Mouse (Mus musculus) thymus, postnatal 25 days (tissue): ENCODE measurements around the gene Cenpu.

Experiments used
- DNase-seq: peaks from one replicate; pipeline ENCODE4 v3.0.0; 2022

Gene Cenpu

DNA sequence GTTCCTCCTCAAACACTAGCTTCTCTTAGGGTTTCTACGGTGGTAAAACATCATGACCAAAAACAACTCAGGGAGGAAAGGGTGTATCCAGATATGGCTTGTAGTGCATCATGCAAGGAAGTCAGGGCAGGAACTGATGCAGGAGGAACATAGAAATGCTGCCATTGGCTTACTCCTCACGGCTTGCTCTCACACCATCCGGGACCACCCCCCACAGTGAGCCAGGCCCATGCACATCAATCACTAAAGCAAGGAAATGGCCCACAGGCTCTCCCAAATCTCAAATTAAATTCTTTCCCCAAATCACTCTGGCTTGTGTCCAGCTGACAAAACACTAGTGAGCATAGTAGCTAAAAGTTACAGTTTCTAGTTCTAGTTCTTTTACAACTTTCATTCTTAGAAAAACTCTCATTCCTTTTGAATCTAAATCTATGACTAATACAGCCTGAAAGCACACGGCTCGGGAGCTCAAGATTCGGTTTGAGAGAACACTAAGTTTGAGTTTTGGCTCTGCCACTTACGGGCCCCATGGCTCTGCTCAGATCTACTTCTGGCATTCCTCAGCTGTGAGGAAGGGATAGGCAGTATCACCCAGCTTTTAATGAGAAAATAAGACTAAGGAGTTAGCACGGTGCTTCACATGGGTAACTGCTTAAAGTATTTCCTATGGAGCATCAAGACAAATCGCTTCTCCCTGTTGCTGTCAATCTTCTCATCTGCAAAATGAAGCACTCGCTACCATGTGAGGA, 49.3 kb downstream of the Cenpu start:
- DNase-seq: no peak

DNA sequence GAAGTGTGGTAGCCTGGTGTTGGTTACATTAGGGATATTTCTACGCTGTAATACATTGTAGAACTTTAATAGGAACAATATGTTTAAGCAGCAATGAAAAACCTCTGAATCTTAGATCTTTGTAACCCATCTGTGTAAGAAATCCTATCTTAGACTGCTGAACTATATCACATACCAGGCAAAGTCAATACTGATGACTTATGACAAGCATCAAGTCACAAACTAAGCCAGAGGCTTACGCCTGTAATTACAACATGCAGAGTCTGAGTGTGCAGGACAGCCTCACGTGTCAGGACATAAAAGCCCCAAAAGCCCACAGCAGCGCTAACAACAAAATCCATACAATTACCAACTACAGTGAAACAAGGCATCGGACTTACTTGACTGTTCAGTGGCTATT, 51.8 kb downstream of the Cenpu start:
- DNase-seq: no peak

DNA sequence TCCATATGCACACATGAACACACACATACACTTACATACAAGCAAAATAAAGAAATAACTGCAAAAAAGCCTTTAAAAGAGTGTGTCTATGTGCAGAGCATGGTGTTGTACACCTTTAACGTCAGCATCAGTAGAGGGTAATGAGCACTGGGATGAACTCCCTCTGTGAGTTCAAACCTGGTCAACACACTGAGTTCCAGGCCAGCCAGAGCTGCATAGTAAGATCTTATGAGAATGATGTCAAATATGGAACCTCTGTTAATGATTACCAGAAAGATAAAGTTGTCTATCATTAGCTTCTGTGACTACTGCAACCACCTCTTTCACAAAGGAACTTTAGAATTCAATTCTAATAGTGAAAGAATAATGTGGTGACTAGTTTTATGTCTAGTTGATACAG, 55.1 kb downstream of the Cenpu start:
- DNase-seq: no peak

DNA sequence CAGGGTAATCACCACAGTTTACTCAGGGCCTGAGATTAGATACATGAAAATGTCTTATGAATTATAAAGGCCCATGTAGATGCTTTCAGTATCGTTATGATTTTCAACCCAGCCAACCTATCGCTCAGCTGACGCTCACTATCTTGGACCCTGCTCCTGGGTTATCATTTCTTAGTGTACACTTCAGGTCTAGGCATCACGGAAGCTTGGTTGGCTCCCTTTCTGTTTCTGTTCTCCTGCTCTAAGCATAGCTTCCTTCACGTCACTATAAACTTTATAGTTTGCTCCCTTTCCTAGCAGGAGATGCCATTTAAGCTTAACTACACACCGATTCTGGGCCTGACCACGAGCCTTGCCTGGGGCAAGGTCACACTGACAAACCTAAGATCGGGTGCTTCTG, 59.7 kb downstream of the Cenpu start:
- DNase-seq: no peak

DNA sequence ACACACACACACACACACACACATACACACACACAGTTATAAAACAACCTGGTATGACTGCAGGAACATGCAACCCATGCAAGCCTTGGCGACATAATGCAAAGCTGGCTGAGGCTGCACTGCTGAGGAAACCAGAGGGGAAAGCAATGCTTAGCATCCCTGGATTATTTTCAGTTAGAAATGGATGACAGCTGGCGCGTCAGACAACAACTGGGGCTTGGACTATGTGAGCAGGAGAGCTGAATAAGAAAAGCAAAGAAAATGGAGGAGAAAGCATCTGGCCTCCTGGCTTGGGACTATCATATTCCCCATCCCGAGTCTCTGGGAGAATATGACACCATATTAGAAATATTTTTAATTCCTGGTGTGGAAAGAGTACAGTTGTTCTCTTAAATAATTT, 61.1 kb downstream of the Cenpu start:
- no peak for DNase-seq

DNA sequence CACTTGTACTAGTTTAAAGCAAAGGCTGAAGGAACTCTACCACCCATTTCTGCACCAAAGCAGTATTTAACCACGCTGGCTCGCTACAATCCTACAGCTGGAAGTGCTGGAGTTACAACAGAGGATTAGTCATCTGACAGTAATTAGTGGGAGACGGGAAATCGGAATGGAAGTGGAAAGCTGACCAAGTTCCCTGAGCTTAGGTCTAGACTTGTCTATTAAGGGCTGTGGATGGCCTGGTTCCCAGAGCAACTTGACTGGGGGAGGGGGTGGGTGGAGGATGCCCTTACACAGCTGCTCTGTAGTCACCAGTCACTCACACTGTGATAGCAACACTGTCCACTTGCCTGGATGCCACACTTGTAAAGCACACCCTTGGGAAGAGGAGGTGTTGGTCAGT, 61.5 kb downstream of the Cenpu start:
- DNase-seq: no peak

DNA sequence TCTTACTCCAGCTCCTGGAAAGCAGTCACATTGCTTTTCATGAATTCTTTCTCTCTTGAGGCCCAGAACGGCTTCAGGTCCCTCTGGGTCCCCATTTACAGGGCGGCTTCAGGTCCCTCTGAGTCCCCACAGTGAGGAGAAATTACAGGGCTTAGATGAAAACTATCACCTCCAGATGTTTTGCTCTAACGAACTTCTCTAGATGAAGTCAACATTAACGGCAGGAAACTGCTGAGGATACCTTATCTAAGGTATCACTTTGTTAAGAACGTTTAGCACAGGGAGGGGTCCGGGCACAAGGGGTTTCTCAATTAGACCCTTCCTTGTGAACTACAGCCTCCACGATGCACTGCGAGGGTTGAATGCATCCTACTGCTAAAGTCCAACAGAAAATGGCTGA, 64.1 kb downstream of the Cenpu start:
- no peak for DNase-seq

DNA sequence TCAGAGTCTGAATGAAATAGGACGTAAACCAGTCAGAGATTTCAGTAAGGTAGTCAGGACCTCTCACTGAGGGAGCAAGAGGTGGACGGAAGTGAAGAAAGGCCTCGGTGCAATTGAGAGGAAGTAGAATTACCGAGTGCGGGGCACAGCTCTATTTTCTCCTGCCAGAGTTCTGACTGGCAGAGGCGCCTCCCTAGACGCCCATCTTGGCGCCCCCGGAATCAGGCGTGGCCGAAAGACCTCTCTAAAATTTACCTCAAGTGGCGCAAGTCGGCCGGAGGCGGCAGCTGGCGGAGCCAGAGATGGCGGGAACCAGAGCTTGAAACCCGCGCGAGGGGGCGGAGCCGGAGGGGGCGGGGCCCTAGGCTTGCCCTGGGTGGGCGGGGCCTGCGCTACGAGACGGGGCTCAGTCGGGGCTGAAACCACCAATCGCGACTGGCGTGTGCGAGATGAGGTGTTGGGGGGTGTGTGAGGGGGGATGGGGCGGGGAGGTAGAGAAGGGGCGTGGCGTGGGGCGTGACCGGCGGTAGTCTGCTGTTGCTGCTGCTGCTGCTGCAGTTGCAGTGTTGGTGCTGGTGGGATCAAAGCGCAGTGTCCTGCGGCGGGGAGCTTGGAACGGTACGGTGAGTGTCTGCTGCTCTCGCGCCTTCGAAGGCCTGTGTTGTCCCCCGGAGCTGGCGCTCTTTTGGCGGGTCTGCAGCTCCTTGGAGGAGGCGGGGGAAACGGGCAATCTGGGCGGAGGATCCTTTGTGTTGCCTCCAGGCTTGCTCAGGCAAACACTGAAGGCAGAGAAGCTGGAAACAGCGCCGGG, 65.3 kb downstream of the Cenpu start, which contains the start of the genes Primpol and Casp3:
Primpol (minus strand) TSS at position 334 of the 811 bp plus-strand sequence.
Casp3 (plus strand) TSS at position 413 of the 811 bp plus-strand sequence.
- peak; percentile 96 for DNase-seq

DNA sequence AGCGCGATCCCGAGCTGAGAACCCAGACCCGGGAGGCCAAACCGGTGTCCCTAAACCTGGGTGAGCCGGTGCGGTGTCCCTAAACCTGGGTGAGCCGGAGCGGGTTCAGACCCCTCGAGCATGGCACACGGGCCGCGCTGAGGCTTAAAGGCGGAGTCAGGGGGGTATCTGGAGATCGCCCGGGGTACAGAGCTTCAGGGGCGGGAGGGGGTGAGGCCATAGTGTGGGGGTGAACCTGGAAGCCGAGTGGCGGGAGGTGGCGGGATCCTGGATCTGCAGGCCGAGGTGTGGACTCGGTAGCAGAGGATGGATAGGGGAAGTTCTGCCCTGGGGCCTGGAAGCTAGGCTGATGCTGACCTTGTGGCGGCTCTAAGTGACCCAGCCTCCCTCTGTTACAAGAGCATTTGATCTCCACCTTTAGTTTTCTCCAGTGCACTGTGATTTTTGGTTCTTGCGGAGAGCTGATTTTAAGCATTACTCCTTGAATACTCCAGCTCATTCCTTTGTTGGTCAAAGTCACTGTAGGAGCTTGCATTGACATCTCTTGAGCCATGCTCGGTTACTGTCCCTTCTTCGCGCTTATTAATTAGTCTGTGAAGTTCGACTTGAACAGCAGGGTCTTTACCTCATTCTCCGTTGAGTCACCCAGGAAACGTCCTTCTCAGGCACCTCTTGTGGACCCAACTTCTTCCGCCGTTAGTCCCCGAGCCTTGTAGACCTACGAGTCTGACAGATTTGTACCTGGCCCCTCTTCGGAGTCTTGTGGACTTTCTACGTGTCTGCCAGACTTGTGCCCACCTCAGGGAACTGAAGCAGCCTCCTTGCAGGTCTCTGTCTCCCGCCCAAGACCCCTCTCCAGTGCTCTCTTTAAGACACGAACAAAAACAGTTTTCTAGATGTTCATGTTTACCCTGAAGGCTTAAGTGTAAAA, 66.1 kb downstream of the Cenpu start:
- peak; percentile 31 for DNase-seq

DNA sequence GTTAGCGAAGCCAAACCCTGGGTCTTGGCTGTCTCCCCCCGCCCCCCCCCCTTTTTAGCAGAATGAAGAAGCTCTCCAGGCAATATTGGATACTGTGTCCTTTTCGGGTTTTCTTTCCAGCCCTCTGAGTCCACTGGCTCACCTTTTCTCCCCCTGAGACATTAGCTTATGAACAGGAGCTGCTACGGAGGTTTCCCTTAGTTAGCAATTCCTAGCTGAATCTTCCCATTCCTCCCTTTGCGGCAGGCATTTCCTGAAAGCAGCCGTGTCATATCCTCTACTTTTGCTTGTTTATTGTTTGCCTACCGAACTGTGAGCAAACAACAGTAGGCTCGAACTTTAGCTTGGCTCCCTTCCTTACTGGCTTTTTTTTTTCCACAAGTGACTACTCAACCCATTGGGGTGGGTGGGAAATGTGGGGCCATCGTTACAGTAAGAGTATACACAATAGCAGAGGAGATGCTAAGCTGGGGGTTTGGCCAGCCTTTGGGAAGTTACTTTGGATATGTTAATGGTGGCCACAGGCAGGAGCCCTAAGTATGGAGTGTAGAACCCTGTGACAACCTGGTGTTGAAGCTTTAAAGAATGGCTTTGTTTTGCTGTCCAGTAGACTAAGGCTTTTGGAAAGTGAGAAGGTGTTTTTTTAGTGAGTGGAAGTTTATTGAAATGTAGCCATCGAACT, 67.0 kb downstream of the Cenpu start:
- no peak for DNase-seq

DNA sequence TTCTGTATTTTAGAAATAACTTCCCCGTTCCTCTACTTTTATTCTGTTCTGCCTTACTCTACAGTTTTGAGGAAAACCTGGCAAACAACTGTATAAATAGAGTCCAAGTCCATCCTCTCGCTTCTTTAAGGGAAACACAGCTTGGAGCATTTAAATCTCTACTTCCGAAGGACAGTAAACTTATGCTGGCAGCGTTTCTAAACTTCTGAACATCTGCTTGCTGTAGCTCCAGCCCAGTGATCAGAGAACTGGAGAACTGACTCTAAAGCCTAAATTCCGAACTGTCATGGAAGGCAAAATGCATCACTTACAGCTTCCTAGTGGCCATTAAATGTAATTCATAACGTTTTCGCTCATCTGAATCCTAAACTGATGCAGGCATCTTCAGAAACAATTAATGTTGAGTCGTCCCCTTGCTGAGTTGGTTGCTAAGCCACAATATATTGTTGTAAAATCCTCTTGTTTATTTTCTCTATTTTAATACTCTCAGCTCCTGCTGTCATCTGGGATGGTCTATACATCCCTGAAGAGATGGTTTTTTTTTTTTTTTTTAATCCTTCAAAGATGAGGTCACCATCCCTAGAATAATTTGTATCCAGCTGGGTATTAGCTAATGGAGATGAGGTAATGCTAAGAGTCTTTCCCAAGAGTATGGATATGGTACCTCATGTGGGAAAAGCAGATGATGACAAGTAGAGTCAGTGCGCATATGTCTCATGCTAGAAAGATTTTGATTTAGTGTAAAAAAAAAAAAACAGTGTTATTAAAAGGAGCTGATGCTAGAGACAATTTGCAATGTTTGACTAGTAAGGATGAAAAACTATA, 70.8 kb downstream of the Cenpu start:
- DNase-seq: no peak

DNA sequence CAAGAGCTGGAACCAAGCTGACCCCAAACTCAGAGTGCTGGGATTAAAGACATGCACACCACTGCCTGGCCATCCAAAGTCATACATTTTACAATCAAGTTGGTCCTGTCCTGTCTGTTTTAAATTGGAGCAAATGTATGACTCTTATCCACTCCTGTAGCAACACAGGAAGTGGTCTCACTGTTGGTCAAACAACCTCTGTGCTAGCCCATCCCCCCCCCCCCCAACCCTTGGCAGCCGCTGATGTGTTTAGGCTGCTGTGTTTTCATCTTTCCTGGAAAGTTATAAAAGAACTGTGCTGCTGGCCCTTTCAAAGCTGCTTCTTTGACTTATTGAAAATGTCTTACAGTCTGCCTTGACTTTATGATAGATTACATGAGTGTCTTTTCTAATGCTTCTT, 73.3 kb downstream of the Cenpu start:
- DNase-seq: no peak

DNA sequence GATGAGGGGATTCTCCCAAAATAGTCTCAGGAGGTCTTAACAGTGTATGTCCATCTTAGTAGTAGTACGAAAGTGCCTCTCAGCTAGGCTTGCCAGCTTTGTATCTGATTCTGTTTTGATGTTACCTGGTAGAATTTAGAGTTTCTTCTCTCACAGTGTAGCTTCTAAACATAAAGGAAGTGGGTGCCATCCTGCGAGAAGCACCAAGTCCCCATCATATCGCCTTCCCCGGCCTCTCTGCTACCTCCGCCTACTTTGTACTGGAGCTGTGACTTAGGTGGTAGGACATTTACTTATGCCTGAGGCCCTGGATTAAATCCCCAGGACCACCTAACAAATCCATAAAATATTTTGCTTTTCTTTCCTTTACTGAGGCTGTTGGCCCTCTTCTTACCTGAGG, 74.8 kb downstream of the Cenpu start:
- DNase-seq: no peak

DNA sequence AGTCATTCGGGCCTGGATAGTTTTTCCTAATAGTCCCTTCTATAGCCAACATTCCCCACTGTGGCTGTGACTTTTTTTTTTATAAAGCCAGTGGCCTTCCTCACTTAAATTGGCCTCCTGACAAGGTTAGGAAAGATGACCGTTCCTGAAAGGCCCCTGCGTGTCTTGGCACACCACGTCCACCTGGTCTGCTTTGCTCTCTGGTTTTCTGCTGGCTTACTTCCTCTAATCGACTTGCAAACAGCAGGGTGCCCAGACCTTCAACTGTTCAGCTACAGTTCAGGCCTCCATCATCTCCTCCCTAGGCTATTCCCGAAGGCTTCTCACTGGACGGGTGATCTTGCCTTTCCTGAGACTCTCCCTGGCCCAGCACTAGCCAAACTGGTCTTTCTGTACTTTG, 76.1 kb downstream of the Cenpu start:
- DNase-seq: no peak

DNA sequence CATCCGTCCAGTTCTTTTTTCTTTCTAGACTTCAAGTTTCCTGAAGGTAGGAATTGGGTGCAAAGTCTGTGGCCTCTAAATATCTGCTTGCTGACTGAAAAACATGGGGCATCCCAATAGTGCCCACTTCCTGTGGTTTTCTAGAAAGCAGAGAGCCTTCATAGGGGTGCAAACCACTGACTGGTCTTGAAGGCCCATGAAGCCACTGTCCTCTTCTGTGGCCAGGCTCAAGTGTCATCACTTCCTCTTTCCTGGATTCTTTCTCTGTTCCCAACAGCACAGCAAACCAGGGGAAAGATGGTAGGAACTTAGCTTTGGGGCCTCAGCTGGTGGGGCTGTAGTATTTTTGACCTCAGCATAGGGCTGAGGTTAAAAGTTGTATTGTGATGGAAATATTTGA, 76.8 kb downstream of the Cenpu start:
- no peak for DNase-seq
